Mouse (Mus musculus): ENCODE data around the gene Twnk.
A peak's percentile ranks its signal among the peaks of the same experiment; 100 is the strongest.

Gene Twnk

DNA sequence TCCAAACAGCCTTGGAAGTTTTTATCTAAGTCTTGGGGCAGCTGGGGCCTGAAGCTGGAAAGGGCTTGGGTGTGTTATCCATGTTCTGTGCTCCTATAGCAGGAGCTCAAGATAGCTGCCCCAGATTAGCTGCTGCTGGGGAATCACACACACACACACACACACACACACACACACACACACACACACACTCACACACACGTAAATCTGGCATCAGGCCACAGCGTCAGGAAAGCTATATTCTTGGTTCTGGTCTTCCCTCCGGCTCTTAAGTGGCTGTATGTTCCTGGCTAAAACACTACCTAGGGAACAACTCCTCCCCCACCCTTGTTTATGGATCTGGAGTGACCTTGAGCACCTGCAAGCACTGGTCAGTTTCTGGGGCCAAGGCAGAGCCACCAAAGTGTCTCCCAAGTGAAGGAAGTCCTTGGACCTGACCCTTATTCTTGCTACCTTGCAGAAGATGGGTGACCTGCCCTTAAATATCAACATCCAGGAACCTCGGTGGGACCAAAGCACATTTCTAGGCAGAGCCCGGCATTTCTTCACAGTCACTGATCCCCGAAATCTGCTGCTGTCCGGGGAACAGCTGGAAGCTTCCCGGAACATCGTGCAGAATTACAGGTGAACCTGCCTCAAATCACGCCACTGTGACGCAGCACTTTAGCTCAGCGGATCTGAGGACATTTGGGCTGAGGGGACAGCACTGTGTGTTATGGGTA, 43.3 kb downstream of the Twnk start:
- DNase-seq (ENCODE audit: low spot score in 2 of 2): no peak

DNA sequence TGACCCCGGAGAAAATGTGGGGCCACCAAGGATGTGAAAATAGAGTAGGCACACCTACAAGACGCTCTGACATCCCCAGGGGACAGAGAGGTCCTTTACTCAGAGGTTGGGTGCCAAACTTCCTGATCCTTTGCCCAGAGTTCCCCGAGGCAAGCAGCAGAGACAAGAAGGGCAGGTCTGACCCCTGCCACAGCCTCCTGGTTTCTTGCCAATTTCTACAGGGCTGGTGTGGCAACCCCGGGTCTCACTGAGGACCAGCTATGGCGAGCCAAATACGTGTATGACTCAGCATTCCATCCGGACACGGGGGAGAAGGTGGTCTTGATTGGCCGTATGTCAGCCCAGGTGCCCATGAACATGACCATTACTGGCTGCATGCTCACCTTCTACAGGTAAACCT, 44.1 kb downstream of the Twnk start:
- DNase-seq (ENCODE audit: low spot score in 2 of 2): no peak

DNA sequence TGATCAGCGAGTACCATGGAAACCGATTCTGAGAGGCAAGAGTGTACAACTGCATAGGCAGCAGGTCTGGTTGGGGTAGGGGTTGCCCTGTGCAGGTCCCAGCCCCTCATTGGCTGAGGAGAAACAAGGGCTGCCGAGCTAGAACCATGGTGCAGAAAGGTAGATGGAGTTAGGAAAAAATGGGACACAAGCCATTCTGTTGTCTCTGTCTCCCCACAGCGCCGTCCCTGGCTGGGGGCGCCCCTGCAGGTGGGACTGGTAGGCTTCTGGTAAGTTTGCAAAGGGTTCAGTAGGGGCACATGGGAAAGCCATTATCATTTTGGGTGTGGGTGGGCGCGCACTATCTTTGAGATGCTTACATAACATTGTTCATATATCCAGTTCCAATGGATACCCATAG, 48.0 kb downstream of the Twnk start:
- DNase-seq (ENCODE audit: low spot score in 2 of 2): no peak

DNA sequence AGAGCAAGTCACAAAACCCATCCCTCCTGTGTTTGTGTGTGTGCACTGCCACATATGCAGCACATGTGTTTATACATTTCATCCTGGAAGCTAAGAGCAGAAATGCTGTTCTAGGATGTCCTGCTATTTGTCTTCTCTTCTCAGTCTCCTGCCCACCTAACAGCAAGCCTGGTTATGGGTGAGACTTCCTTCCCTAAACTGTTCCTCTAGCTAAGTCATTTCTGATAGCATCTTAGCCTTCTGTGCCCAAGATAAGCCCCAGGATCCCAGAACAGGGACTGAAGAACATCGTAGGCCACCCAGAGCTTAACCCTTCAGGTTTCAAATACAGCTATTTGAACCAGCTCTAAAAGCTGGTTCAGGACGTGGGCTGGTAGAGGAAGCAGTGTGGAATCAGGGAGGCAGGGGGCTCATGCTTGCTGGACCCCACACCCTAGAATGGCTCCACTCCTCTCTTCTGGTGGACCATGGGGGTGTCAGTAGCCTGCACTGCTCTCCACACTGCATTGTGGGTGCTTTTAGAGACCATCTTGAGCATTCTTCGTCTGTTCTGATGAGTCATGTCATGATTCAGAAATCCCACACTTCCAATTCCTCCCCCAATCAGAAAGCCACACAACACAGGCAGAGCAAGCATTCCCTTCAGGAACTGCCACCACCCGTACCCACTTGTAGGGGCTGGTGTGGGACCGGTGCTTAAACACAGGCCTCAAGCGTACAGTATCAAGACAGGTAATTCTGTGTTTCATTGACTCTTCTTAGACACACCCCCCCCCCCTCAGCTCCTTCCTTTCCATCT, 49.6 kb downstream of the Twnk start:
- DNase-seq (ENCODE audit: low spot score in 2 of 2): no peak

DNA sequence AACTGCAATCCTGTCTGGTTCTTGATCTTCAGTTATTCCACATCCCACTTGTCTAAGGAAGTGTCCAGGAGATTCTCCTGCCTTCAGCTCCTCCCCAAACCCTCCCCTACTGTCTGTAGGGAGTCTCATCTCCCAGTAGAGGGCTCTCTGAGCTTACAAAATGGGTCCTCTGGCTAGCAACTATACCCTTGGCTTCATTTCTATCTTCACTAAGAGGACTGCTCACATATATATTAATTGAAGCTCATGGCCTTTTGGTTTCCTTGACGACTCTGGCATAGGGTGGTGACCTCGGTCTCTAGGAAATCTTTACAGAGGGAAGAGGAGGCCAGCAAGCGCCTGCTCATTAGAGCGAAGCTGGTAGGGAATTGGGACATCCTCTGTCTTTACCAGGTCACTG, 50.9 kb downstream of the Twnk start:
- peak in 1 of 2 experiments; percentile 36 for DNase-seq (ENCODE audit: low spot score in 2 of 2)

DNA sequence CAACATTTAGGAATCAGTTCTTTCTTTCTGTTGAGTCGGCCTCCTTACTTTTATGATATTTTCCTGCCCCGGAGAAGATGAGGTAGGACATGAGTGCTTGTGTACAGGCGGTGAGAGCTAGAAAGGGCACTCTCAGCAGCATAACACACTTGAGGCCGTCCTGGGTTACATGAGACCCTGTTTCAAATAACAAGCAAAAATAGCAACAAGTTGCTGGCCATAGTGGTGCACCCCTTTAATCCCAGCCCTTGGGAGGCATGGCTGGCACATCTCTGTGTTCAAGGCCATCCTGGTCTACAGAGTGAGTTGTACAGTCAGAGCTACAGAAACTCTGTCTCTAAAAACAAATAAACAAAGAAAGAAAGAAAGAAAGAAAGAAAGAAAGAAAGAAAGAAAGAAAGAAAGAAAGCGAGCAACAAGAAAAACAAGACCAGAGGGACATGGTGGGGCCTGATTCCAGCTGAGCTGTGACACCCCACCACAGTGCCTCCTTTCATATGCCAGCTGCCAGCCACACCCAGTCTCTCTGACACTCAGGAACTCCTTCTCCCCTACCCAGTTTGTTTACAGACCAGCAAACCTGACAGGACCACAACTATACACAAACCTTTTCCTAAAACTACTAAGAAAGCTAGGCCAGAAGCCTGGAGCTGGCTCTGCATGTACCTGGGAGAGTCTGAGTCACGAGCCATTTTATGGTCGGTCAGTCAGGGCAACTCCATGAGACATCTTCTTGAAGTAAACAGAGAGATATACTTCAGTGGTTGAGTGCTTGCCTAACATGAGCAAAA, 51.6 kb downstream of the Twnk start:
- DNase-seq (ENCODE audit: low spot score in 2 of 2): no peak

DNA sequence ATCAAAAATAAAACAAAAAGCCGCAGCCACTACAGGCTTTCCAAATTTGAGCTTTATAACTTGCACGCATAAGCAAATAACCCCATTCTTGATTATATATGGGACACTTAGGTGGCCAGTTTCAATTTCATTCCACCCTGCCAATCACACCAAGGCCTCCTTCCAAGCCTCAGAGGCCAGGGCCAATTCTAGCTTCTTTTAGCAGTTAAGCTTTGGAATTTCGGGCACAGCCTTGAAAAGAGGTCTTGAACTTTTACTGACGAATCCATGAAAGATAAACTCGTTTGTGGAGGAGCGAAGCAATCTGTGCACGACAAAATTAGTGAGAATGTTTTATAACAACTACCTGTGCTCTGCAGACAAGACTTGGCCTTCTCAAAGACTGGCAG, 52.3 kb downstream of the Twnk start:
- no peak for DNase-seq (ENCODE audit: low spot score in 2 of 2)

DNA sequence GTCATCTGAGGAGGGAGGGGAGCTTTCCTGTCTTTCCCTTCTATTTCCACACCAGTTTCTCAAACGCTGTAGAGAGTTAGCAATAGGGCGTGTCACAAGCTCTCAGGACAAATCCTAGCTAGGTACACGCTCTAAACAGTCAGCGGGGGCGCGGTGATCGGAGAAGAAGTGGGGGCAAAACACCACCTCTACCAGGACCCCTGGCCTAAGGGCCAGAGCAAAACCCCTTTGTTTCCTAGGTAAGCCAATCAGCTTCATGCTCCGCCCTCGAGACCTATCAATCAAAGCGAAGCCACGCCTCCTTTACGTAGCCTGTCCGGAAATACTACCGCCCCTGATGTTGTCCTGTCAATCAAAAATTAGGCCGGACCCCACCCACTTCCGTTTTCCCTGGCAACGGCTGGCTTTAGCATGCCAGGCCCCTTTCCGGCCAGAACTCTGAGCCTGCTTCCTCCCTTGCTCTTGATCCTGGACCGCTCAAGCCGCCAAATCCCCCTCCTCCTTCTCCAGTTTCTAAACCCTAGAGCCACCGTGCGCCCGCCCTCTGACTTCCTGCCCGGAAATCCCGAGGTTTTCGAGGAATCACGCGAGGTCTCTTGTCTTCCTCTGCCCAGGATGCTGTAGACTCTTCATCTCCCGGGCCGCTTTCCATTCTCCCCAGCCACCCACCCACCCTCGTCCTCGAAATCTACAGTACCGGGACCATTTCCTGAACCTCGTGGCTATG, 52.8 kb downstream of the Twnk start:
- DNase-seq (ENCODE audit: low spot score in 2 of 2): peak; percentile 90 to 93

DNA sequence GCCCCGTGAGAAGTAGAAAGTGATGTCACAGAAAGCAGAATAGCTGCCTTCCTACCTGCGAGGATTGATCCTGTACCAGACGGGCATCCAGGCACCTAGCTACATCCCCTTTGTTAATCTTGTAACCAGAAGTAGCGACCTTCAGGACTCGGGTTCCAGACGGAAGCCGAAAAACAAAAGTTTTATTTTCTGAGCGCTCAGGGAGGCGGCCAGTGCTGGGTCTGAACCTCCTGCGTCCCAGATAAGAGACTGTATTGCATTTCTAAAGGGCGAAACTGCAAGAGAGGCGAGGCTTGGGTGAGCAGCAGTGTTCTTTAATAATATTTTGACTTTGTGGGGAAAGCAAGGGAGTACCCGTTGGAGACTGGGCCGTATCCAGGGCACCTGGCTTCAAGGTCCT, 53.4 kb downstream of the Twnk start:
- no peak for DNase-seq (ENCODE audit: low spot score in 2 of 2)

All from spleen, postnatal 36 days (tissue).